In the genomic region with DNA sequence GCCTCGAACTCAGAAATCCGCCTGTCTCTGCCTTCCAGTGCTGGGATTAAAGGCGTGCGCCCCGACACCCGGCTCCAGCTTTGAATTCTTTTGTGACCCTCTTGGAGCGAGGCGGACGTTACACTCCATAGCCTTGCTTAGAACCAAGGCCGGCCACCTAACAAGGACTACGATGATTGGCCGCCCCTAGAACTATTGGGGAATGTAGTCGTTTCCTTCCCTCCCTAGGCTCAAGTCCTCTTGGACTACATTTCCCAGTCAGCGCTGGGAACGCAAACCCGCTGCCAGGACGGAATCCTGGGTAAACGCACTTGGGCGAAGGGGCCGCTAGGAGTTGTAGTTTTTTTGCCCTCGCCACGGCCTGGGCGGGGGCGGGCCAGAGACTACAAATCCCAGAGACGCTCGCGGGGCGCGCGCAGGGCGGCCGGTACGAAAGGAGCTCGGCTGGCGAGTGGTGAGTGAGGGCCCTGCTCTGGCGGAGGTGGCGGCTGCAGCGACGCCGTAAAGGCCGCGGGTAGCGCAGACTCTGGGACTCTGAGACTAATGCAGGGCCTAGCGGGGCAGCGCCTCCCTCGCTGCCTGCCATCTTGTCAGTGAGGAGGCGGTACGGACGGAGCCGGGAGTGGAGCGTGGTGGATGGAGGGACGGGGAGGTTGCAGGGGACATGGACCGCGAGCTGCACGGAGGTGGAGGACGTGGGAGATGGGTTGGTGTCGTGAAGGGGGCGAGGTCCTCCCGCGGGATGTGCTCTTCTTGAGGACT, we compare ENCODE assay signal across 8 mouse cellular contexts. TPM values are rescaled to one million over a fixed set of nuclear protein-coding genes. Genes with fewer than 3 reads are reported as not detected.
DNase-seq lines count a peak whose midpoint lies in the region; ATAC-seq lines count a peak whose summit lies in the region.

Gene 9430015G10Rik, plus strand, starts transcription at position 413 of the 762 bp plus-strand sequence.

- peak; percentile 90 for ATAC-seq in megakaryocyte progenitor cell, adult 5-6 weeks (replicated peaks; ENCODE audit: poor library complexity)

- DNase-seq in adipocyte (ENCODE audit: low spot score) = peak; percentile 99
- peak; percentile 99 for DNase-seq in embryo, embryonic 10 days (ENCODE audit: low spot score)
- DNase-seq in gastrocnemius, postnatal 10 days = peak; percentile 95
- peak; percentile 98 for DNase-seq in induced T-regulatory cell, adult 2 months (ENCODE audit: low read depth)
- peak; percentile 96 to 99 for DNase-seq in left cerebral cortex, adult 9 months (ENCODE audit: low spot score in 2 of 2)
- DNase-seq in right cerebral cortex, postnatal 14 days = peak; percentile 97
- DNase-seq in urinary bladder, postnatal 36 days (ENCODE audit: low spot score in 2 of 2) = peak; percentile 95 to 97

RNA-seq across cellular contexts. Expression of gene 9430015G10Rik, which starts in this region (rescaled TPM):
- 1 to 10 TPM; 3.0 to 5.8 TPM for total RNA-seq in gastrocnemius, postnatal 10 days (2021)
- total RNA-seq in megakaryocyte progenitor cell, adult 5-6 weeks (2015) = 16.9 and 24.7 TPM in 2 replicates
- 28.3 and 33.7 TPM in 2 replicates for total RNA-seq in megakaryocyte progenitor cell, adult 5-6 weeks (2017)

Comparison
In these comparisons a context has a peak if more than half of its experiments do, and no peak if none do; other contexts are left out.
1. Peak in every context shown above with its lines: DNase-seq and ATAC-seq.